Mouse (Mus musculus) liver, postnatal 0 days (tissue): ENCODE data around the gene Efl1. TPM values are rescaled to one million over a fixed set of nuclear protein-coding genes. Genes with fewer than 3 reads are reported as not detected.
A peak's percentile ranks its signal among the peaks of the same experiment; 100 is the strongest.

Experiments used
- ATAC-seq: fragments of 200-750 bp; cut with Nextera tagmentation; 2 replicates; pipeline ENCODE4 v1.8.0; 2017; ENCODE audit warnings: mild to moderate bottlenecking, moderate library complexity
- DNase-seq: peaks from one replicate; pipeline ENCODE4 v3.0.0-alpha.2; 2016
- H3K27ac ChIP-seq: fragments of 300-500 bp; sonication (generic); 2 replicates; pipeline ENCODE4 v1.5.1; 2014; ENCODE audit warnings: antibody characterized with exemption, moderate library complexity, mild to moderate bottlenecking, low read depth
- H3K27me3 ChIP-seq: fragments of 300-500 bp; sonication (generic); 2 replicates; pipeline ENCODE4 v1.6.1; 2014; ENCODE audit warnings: low read length, control low read depth, mixed read lengths; ENCODE audit not compliant: insufficient read depth
- H3K36me3 ChIP-seq: fragments of 300-500 bp; sonication (generic); replicated peaks from 2 replicates; pipeline ENCODE4 v1.6.1; 2014; ENCODE audit warnings: mild to moderate bottlenecking, control low read depth, low read length, moderate library complexity, mixed read lengths; ENCODE audit not compliant: insufficient read depth
- H3K4me1 ChIP-seq: fragments of 300-500 bp; sonication (generic); 2 replicates; pipeline ENCODE4 v1.6.1; 2014; ENCODE audit warnings: antibody characterized with exemption, mild to moderate bottlenecking, control low read depth; ENCODE audit not compliant: insufficient read depth
- H3K4me2 ChIP-seq: fragments of 300-500 bp; sonication (generic); 2 replicates; pipeline ENCODE4 v1.6.1; 2014; ENCODE audit warnings: low read depth, mild to moderate bottlenecking, low read length, moderate library complexity, mixed read lengths
- H3K4me3 ChIP-seq: fragments of 300-500 bp; sonication (generic); 2 replicates; pipeline ENCODE4 v1.5.1; 2014; ENCODE audit warnings: low read depth, low read length
- H3K9ac ChIP-seq: fragments of 300-500 bp; sonication (generic); replicated peaks from 2 replicates; pipeline ENCODE4 v1.6.1; 2014; ENCODE audit warnings: mild to moderate bottlenecking, moderate library complexity
- H3K9me3 ChIP-seq: fragments of 300-500 bp; sonication (generic); 2 replicates; pipeline ENCODE4 v1.6.1; 2016; ENCODE audit warnings: mild to moderate bottlenecking, control low read depth, low read length, mixed read lengths
- CTCF ChIP-seq: sonication (generic); IDR thresholded peaks from 2 replicates; pipeline ENCODE4 v1.5.1; 2016; ENCODE audit warnings: antibody characterized with exemption, low read depth
- EP300 ChIP-seq: IDR thresholded peaks from 2 replicates; pipeline ENCODE4 v1.6.1; 2016; ENCODE audit warnings: antibody characterized with exemption, low read depth, mild to moderate bottlenecking
- WGBS: fragments of 180-500 bp; shearing (Covaris S2); extraction: QIAGEN DNeasy Blood & Tissue Kit; methylation state at CpG from one replicate; pipeline ENCODE4 v1.1.7; 2014; ENCODE audit not compliant: insufficient replicate concordance; 5-methylcytosine and 5-hydroxymethylcytosine counted together
- polyA plus RNA-seq: library from polyadenylated mRNA; unstranded; fragments of >200 nt; fragmentation: Nextera tagmentation; extraction: Ambion mirVana; gene quantifications from 2 replicates; pipeline ENCODE4 v1.2.1, GENCODE M21; 2015

Efl1 gene
- polyA plus RNA-seq: 5.8 and 6.5 TPM in 2 replicates

GRCm38 (mm10) chr7:82648353-82649080 lies at the start of gene Efl1, which contains the start of gene Saxo2:
Efl1 (plus strand) TSS chr7:82648614.
Saxo2 (minus strand) TSS chr7:82648528.
- Histone ChIP-seq H3K9me3 (no peaks in the 10 kb centered on the region), H3K27me3 (no peaks in the 10 kb centered on the region), H3K9ac (peak within 1 kb of the TSS; percentile 67), H3K27ac (peak within 1 kb of the TSS; percentile 49), H3K4me3 (peak within 1 kb of the TSS; percentile 63), H3K4me2 (peak within 1 kb of the TSS; percentile 79), H3K36me3 (no peaks in the 10 kb centered on the region), H3K4me1 (peaks cover 6% of the 10 kb centered on the region; the same call in 1 of the 2 replicates)
- DNase-seq: peak; percentile 97
- WGBS: under 1% methylated on average over 46 of the region's 46 CpGs
- ATAC-seq: peak; percentile 97
- TF ChIP-seq CTCF: 0 out of 2 replicates have a peak, but pooled peaks have one; percentile 8
- TF ChIP-seq EP300: no peak

- no peaks in the 10 kb centered on the region for H3K36me3 ChIP-seq
- ATAC-seq (peak; percentile 82), DNase-seq (peak; percentile 45)
- no peaks in the 10 kb centered on the region for H3K27me3 ChIP-seq
- no peak overlapping the region for H3K4me3 ChIP-seq
- no peaks in the 10 kb centered on the region for H3K4me1 ChIP-seq
- no peak overlapping the region for H3K4me2 ChIP-seq
- TF ChIP-seq EP300 (no peak), CTCF (no peak)
- 29% methylated on average over 4 of the region's 4 CpGs for WGBS
- no peaks in the 10 kb centered on the region for H3K9me3 ChIP-seq
- H3K27ac ChIP-seq: peak overlapping the region; percentile 69
- H3K9ac ChIP-seq: no peak overlapping the region
Observed at GRCm38 (mm10) chr7:82602008-82602407, 46.4 kb upstream of the Efl1 start.

GRCm38 (mm10) chr7:82605425-82605824 lies 43.0 kb upstream of the Efl1 start:
- no peaks in the 10 kb centered on the region for H3K4me1 ChIP-seq
- no peaks in the 10 kb centered on the region for H3K27me3 ChIP-seq
- DNase-seq: no peak
- TF ChIP-seq CTCF (no peak), EP300 (no peak)
- no peak overlapping the region for H3K9ac ChIP-seq
- no peak for ATAC-seq
- H3K9me3 ChIP-seq: no peaks in the 10 kb centered on the region
- no peaks in the 10 kb centered on the region for H3K36me3 ChIP-seq
- WGBS: 80% methylated on average over 6 of the region's 6 CpGs
- no peak overlapping the region for H3K4me3 ChIP-seq
- H3K4me2 ChIP-seq: no peak overlapping the region
- H3K27ac ChIP-seq: no peak overlapping the region

GRCm38 (mm10) chr7:82609629-82610028 lies 38.8 kb upstream of the Efl1 start:
- no peak overlapping the region for H3K4me3 ChIP-seq
- WGBS: 51% methylated on average over 3 of the region's 3 CpGs
- no peaks in the 10 kb centered on the region for H3K4me1 ChIP-seq
- no peaks in the 10 kb centered on the region for H3K27me3 ChIP-seq
- DNase-seq (no peak), ATAC-seq (no peak)
- H3K9me3 ChIP-seq: no peaks in the 10 kb centered on the region
- H3K4me2 ChIP-seq: no peak overlapping the region
- no peak overlapping the region for H3K9ac ChIP-seq
- no peaks in the 10 kb centered on the region for H3K36me3 ChIP-seq
- TF ChIP-seq EP300: no peak
- peak; percentile 36 for TF ChIP-seq CTCF
- H3K27ac ChIP-seq: no peak overlapping the region

- H3K4me3 ChIP-seq: no peak overlapping the region
- TF ChIP-seq CTCF (no peak), EP300 (no peak)
- ATAC-seq: no peak
- H3K4me2 ChIP-seq: no peak overlapping the region
- no peaks in the 10 kb centered on the region for H3K4me1 ChIP-seq
- H3K27me3 ChIP-seq: no peaks in the 10 kb centered on the region
- H3K27ac ChIP-seq: no peak overlapping the region
- WGBS: 20% methylated on average over 7 of the region's 7 CpGs
- H3K9ac ChIP-seq: no peak overlapping the region
- H3K9me3 ChIP-seq: no peaks in the 10 kb centered on the region
- peak; percentile 63 for DNase-seq
- H3K36me3 ChIP-seq: no peaks in the 10 kb centered on the region
Observed at GRCm38 (mm10) chr7:82625342-82625741, 23.1 kb upstream of the Efl1 start.

GRCm38 (mm10) chr7:82647183-82647582 lies 1.2 kb upstream of the Efl1 start:
- Histone ChIP-seq H3K4me2 (no peak overlapping the region), H3K9ac (no peak overlapping the region), H3K4me1 (peaks cover 6% of the 10 kb centered on the region; the same call in 1 of the 2 replicates), H3K27ac (no peak overlapping the region), H3K9me3 (no peaks in the 10 kb centered on the region), H3K27me3 (no peaks in the 10 kb centered on the region), H3K4me3 (no peak overlapping the region), H3K36me3 (no peaks in the 10 kb centered on the region)
- TF ChIP-seq CTCF (no peak), EP300 (no peak)
- DNase-seq (no peak), ATAC-seq (no peak)
- 77% methylated on average over 3 of the region's 3 CpGs for WGBS
